Mouse (Mus musculus) CH12.LX (cell line): ENCODE measurements around the gene Sema5b. TPM values are rescaled to one million over a fixed set of nuclear protein-coding genes. Genes with fewer than 3 reads are reported as not detected.
A peak's percentile ranks its signal among the peaks of the same experiment; 100 is the strongest.

ENCODE experiments used
- DNase-seq: peaks from one replicate; pipeline ENCODE4 v3.0.0-alpha.2; 2013; ENCODE audit errors: extremely low read depth
- H3K27ac ChIP-seq: 2 replicates; pipeline ENCODE4 v1.5.1; 2012; ENCODE audit warnings: low read depth, mild to moderate bottlenecking, control low read depth, moderate library complexity; ENCODE audit not compliant: insufficient read depth
- H3K27me3 ChIP-seq: replicated peaks from 2 replicates; pipeline ENCODE3; 2012; ENCODE audit warnings: inconsistent platforms
- H3K36me3 ChIP-seq, 2 experiments: replicated peaks in 1 of 2; 2 replicates each; pipeline versions ENCODE3 to v1.6.1; 2012; ENCODE audit warnings: inconsistent platforms in 1 of 2, low read length in 1 of 2, mild to moderate bottlenecking in 1 of 2, mixed read lengths in 1 of 2, moderate library complexity in 1 of 2; ENCODE audit not compliant: control insufficient read depth in 1 of 2, insufficient read depth in 1 of 2
- H3K4me1 ChIP-seq, 2 experiments: 2 replicates each; pipeline ENCODE4 v1.6.1; 2012; ENCODE audit warnings: inconsistent platforms in 1 of 2, moderate library complexity in 1 of 2; ENCODE audit not compliant: insufficient read depth in 2 of 2, control insufficient read depth in 1 of 2
- H3K4me2 ChIP-seq: 2 replicates; pipeline ENCODE4 v1.6.1; 2012; ENCODE audit warnings: low read depth, mild to moderate bottlenecking, control low read depth; ENCODE audit not compliant: poor library complexity, insufficient read depth, severe bottlenecking
- H3K4me3 ChIP-seq, 3 experiments: fragments of 150-350 bp in 1 of 3; sonication (generic) in 1 of 3; replicated peaks in 1 of 3; 2 replicates each; pipeline versions ENCODE3 to v1.5.1; 2011 to 2012; ENCODE audit warnings: low read depth in 2 of 3, low read length in 2 of 3, mild to moderate bottlenecking in 2 of 3, moderate library complexity in 2 of 3, control low read depth in 1 of 3, improper control_type of control experiment in 1 of 3, inconsistent platforms in 1 of 3, mixed read lengths in 1 of 3; ENCODE audit not compliant: poor library complexity in 1 of 3
- H3K79me2 ChIP-seq: replicated peaks from 2 replicates; pipeline ENCODE4 v1.6.1; 2012; ENCODE audit warnings: mild to moderate bottlenecking, moderate library complexity; ENCODE audit not compliant: control insufficient read depth, poor library complexity, insufficient read depth, severe bottlenecking; ENCODE audit errors: extremely low read depth
- H3K9ac ChIP-seq: 2 replicates; pipeline ENCODE4 v1.6.1; 2012; ENCODE audit warnings: low read depth, mild to moderate bottlenecking, control low read depth, moderate library complexity; ENCODE audit not compliant: insufficient read depth
- H3K9me3 ChIP-seq: replicated peaks from 2 replicates; pipeline ENCODE3; 2012; ENCODE audit warnings: low read length, inconsistent platforms, mixed read lengths
- GABPA ChIP-seq: IDR thresholded peaks from 2 replicates; pipeline ENCODE4 v1.6.1; 2012; ENCODE audit warnings: low read depth, low read length, improper control_type of control experiment, inconsistent platforms; ENCODE audit not compliant: insufficient replicate concordance
- JUND ChIP-seq: conservative IDR thresholded peaks from 2 replicates; pipeline ENCODE4 v1.6.1; 2011; ENCODE audit warnings: low read depth, low read length, improper control_type of control experiment
- MAFK ChIP-seq: IDR thresholded peaks from 2 replicates; pipeline ENCODE4 v1.6.1; 2011; ENCODE audit warnings: low read length, improper control_type of control experiment; ENCODE audit not compliant: insufficient replicate concordance
- MAX ChIP-seq: IDR thresholded peaks from 2 replicates; pipeline ENCODE4 v1.6.1; 2011; ENCODE audit warnings: low read length, improper control_type of control experiment
- MAZ ChIP-seq: IDR thresholded peaks from 2 replicates; pipeline ENCODE4 v1.6.1; 2012; ENCODE audit warnings: low read depth, mild to moderate bottlenecking, inconsistent platforms, low read length, improper control_type of control experiment, moderate library complexity
- MEF2A ChIP-seq: IDR thresholded peaks from 2 replicates; pipeline ENCODE4 v1.6.1; 2014; ENCODE audit warnings: low read depth, mild to moderate bottlenecking, inconsistent platforms, low read length, improper control_type of control experiment, borderline replicate concordance
- NRF1 ChIP-seq: IDR thresholded peaks from 2 replicates; pipeline ENCODE4 v1.6.1; 2014; ENCODE audit warnings: low read depth, mild to moderate bottlenecking, inconsistent platforms, low read length, improper control_type of control experiment, moderate library complexity
- PAX5 ChIP-seq: IDR thresholded peaks from 2 replicates; pipeline ENCODE4 v1.6.1; 2012; ENCODE audit warnings: low read length, inconsistent platforms, mixed read lengths
- POLR2A ChIP-seq: IDR thresholded peaks from 2 replicates; pipeline ENCODE4 v1.6.1; 2011; ENCODE audit warnings: low read depth, mild to moderate bottlenecking, improper control_type of control experiment, low read length
- POLR2AphosphoS2 ChIP-seq: IDR thresholded peaks from 2 replicates; pipeline ENCODE4 v1.6.1; 2011; ENCODE audit warnings: low read depth, low read length, improper control_type of control experiment
- RCOR1 ChIP-seq: conservative IDR thresholded peaks from 2 replicates; pipeline ENCODE4 v1.6.1; 2012; ENCODE audit warnings: low read depth, mild to moderate bottlenecking, inconsistent platforms, low read length, improper control_type of control experiment
- SMC3 ChIP-seq: IDR thresholded peaks from 2 replicates; pipeline ENCODE4 v1.6.1; 2011; ENCODE audit warnings: low read depth, low read length, improper control_type of control experiment
- TCF12 ChIP-seq: IDR thresholded peaks from 2 replicates; pipeline ENCODE4 v1.6.1; 2014; ENCODE audit warnings: low read depth, mild to moderate bottlenecking, inconsistent platforms, low read length, improper control_type of control experiment
- USF2 ChIP-seq: conservative IDR thresholded peaks from 2 replicates; pipeline ENCODE4 v1.6.1; 2011; ENCODE audit warnings: low read depth, low read length, improper control_type of control experiment
- ZKSCAN1 ChIP-seq: IDR thresholded peaks from 2 replicates; pipeline ENCODE4 v1.6.1; 2012; ENCODE audit warnings: low read depth, inconsistent platforms, low read length, improper control_type of control experiment, borderline replicate concordance
- ZNF384 ChIP-seq: IDR thresholded peaks from 2 replicates; pipeline ENCODE4 v1.6.1; 2012; ENCODE audit warnings: low read depth, low read length, improper control_type of control experiment, inconsistent platforms
- dilution Hi-C: fragments of 300-500 bp; cut with MboI; formaldehyde crosslinking; loops from 2 replicates; pipeline ENCODE4 v1.14.3; 2020; ENCODE audit warnings: low sequenced_read_pairs; ENCODE audit not compliant: extremely low pct_unique_long_range_greater_than_20kb, extremely low pct_ligation_motif_present
- in situ Hi-C: fragments of 300-500 bp; cut with MboI; formaldehyde crosslinking; loops from 3 replicates; pipeline ENCODE4 v1.14.3; 2019; ENCODE audit warnings: low sequenced_read_pairs, low pct_ligation_motif_present, low pct_unique_long_range_greater_than_20kb, mixed read lengths
- polyA plus RNA-seq: library from polyadenylated mRNA; unstranded; fragments of >175 nt; gene quantifications from 2 replicates; pipeline ENCODE4 v1.2.1, GENCODE M21; 2012; ENCODE audit warnings: low read depth; ENCODE audit not compliant: insufficient read length
- total RNA-seq, 2 experiments: library from RNA; depleted of rRNA; stranded (reverse); fragments of 300-350 nt in 1 of 2; fragments of >200 nt in 1 of 2; gene quantifications; 2 replicates each; pipeline ENCODE4 v1.2.3; 2012 to 2014

The Sema5b gene
- total and polyA plus RNA-seq, 3 experiments: 0.04 TPM; not detected in 2

- no peak for TF ChIP-seq POLR2A
- TF ChIP-seq NRF1: peak; percentile 70
- TF ChIP-seq MEF2A: peak; percentile 50; the same call in 1 of the 2 replicates
- TF ChIP-seq, all 38 proteins: peak for 2
These were observed 140.6 kb downstream of the Sema5b start for GRCm38 (mm10) chr16:35681327-35682108.

DNA sequence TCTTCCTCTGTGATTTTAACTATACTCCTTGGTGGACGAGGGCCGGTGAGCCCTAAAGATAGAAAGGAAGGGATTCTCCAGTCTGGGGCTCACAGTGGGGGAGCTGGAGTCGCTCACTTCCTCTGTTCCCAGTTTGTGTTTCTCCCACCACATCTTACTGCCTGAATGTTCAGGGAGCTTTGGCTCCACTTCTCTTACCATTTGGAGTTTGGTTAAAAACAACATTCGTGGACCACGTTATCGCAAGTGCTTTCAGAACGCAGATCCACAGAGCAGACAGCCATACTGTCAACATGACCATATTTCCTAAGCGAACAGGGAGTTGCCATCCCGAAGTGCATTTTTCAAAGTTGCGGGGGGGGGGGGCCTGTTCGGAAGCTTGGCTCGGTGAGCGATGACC, 144.1 kb downstream of the Sema5b start:
- Histone ChIP-seq H3K79me2 (no peaks in the 10 kb centered on the region), H3K4me1 (peaks cover 5 to 11% of the 10 kb centered on the region in 2 experiments; a peak in 3 of 4 replicates), H3K4me2 (no peak overlapping the region), H3K9ac (no peak overlapping the region), H3K36me3 (no peaks in the 10 kb centered on the region), H3K4me3 (no peak overlapping the region), H3K27ac (no peak overlapping the region)
- no peak for DNase-seq
- dilution Hi-C loops: no loop called here
- TF ChIP-seq ZNF384 (no peak), MAX (no peak), MAZ (no peak), POLR2AphosphoS2 (no peak), USF2 (no peak), GABPA (no peak), JUND (no peak), SMC3 (no peak), RCOR1 (no peak), ZKSCAN1 (no peak), PAX5 (no peak), MAFK (no peak), TCF12 (no peak)
- TF ChIP-seq, all 38 proteins: peak for 0
- H3K27me3 ChIP-seq: peaks cover 3% of the 10 kb centered on the region
- in situ Hi-C loops: no loop called here
- H3K9me3 ChIP-seq: no peaks in the 10 kb centered on the region

More at GRCm38 (mm10) chr16:35681327-35682108, 140.6 kb downstream of the Sema5b start:
- no peak overlapping the region for H3K27ac ChIP-seq
- H3K27me3 ChIP-seq: peaks cover 3% of the 10 kb centered on the region
- peaks cover 5 to 14% of the 10 kb centered on the region in 2 experiments; a peak in 3 of 4 replicates for H3K4me1 ChIP-seq
- H3K4me3 ChIP-seq: no peak overlapping the region
- no peaks in the 10 kb centered on the region for H3K36me3 ChIP-seq
- peak; percentile 37 for DNase-seq
- no peak overlapping the region for H3K9ac ChIP-seq
- dilution Hi-C loops (no loop called here), in situ Hi-C loops (no loop called here)
- no peaks in the 10 kb centered on the region for H3K9me3 ChIP-seq
- no peak overlapping the region for H3K4me2 ChIP-seq
- no peaks in the 10 kb centered on the region for H3K79me2 ChIP-seq
